Comparison of ENCODE assay signal across 40 mouse cellular contexts in the genomic region with DNA sequence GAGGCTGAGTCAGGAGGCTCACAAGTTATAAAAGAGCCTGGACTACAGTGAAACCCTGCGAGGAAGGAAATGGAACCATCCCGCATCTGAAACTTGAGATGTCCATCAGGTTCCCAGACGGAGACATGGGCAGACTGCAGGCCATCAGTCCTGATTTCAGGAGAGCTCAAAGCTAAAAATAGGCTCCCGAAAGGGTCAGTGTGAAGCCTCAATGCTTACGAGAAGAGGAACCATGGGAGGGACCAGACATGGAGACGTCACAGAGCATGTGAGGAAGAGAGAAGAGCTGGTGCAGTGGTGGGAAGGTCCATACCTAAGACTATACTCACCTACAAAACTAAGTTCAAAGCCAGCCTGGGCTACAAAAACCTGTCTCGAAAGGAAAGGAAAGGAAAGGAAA. TPM values are rescaled to one million over a fixed set of nuclear protein-coding genes. Genes with fewer than 3 reads are reported as not detected.
DNase-seq lines count a peak whose midpoint lies in the region; ATAC-seq lines count a peak whose summit lies in the region.
"Had no signal": no experiment of that assay in that cellular context is flagged by ENCODE, and none has a peak within 500 bp of the region (broad histone marks: within the 10 kb centered on the region; RNA-seq: fewer than 3 reads in every experiment).

No protein-coding gene starts in this region.

- intact Hi-C loops in gastrocnemius, postnatal 14 days (cut with DNase I; ENCODE audit: low total_unique reads): no loop called here

- peak overlapping the region; percentile 69; the same call in 1 of the 2 replicates for H3K27ac ChIP-seq in heart, embryonic 10.5 days
- H3K27ac ChIP-seq in heart, embryonic 15.5 days: peak overlapping the region; percentile 50
- H3K27ac ChIP-seq: embryonic facial prominence, embryonic 10.5 days; embryonic facial prominence, embryonic 15.5 days; forebrain, embryonic 12.5 days; hindbrain, embryonic 14.5 days; limb, embryonic 10.5 days; limb, embryonic 15.5 days; liver, embryonic 14.5 days; midbrain, embryonic 10.5 days; midbrain, embryonic 15.5 days; neural tube, embryonic 12.5 days; stomach, postnatal 0 days had no signal

- peaks cover 31% of the 10 kb centered on the region for H3K36me3 ChIP-seq in heart, embryonic 10.5 days
- H3K36me3 ChIP-seq in heart, embryonic 15.5 days: 0 out of 2 replicates have a peak, but pooled peaks cover 4% of the 10 kb centered on the region
- H3K36me3 ChIP-seq: midbrain, embryonic 15.5 days had no signal

- peak overlapping the region; percentile 31; the same call in 1 of the 2 replicates for H3K4me3 ChIP-seq in heart, embryonic 10.5 days
- no peak overlapping the region for H3K4me3 ChIP-seq in heart, embryonic 15.5 days
- H3K4me3 ChIP-seq: embryonic facial prominence, embryonic 10.5 days; embryonic facial prominence, embryonic 15.5 days; forebrain, embryonic 12.5 days; limb, embryonic 10.5 days; limb, embryonic 15.5 days; midbrain, embryonic 10.5 days; midbrain, embryonic 15.5 days; neural tube, embryonic 12.5 days had no signal

- peak; percentile 66 for DNase-seq in gastrocnemius, adult 18-20 months (ENCODE audit: low spot score)
- no peak for DNase-seq in gastrocnemius, postnatal 14 days
- no peak for DNase-seq in heart, embryonic 10.5 days (ENCODE audit: low spot score)
- DNase-seq in heart, adult 11 months: no peak
- no peak for DNase-seq in heart, postnatal 4 days
- no peak for DNase-seq in thymus, postnatal 14 days
- no peak for DNase-seq in adrenal gland, adult (ENCODE audit: inconsistent age in 2 of 2, low spot score in 1 of 2)
- DNase-seq: adrenal gland, adult 8-10 months; cerebellum, adult 8-10 months; cerebellum, postnatal 25 days; forebrain, postnatal 0 days; kidney, postnatal 14 days; layer of hippocampus, adult 9-11 months; lung, embryonic 14.5 days; lung, postnatal 14 days; right cerebral cortex, adult 18-20 months; thymus, adult 18-20 months; thymus, postnatal 36 days had no signal

- H3K4me2 ChIP-seq in heart, embryonic 15.5 days: peak overlapping the region; percentile 1; the same call in 1 of the 2 replicates
- H3K4me2 ChIP-seq: embryonic facial prominence, embryonic 15.5 days; forebrain, embryonic 12.5 days; hindbrain, embryonic 14.5 days; limb, embryonic 15.5 days; lung, embryonic 14.5 days; midbrain, embryonic 15.5 days; neural tube, embryonic 12.5 days had no signal

- no peaks in the 10 kb centered on the region for H3K27me3 ChIP-seq in heart, embryonic 10.5 days (ENCODE audit: insufficient read depth, poor library complexity, severe bottlenecking)
- no peaks in the 10 kb centered on the region for H3K27me3 ChIP-seq in heart, embryonic 15.5 days
- H3K27me3 ChIP-seq: CH12.LX; embryonic facial prominence, embryonic 15.5 days; forebrain, embryonic 12.5 days; limb, embryonic 15.5 days; midbrain, embryonic 15.5 days; neural tube, embryonic 12.5 days had no signal

- H3K4me1 ChIP-seq in heart, embryonic 10.5 days: peaks cover 71% of the 10 kb centered on the region
- peaks cover 72% of the 10 kb centered on the region for H3K4me1 ChIP-seq in heart, embryonic 15.5 days (replicated peaks)

- peaks cover 8% of the 10 kb centered on the region for H3K9me3 ChIP-seq in heart, embryonic 10.5 days
- no peaks in the 10 kb centered on the region for H3K9me3 ChIP-seq in heart, embryonic 15.5 days (replicated peaks)
- H3K9me3 ChIP-seq: embryonic facial prominence, embryonic 15.5 days; limb, embryonic 10.5 days; midbrain, embryonic 15.5 days had no signal

- no peak overlapping the region for H3K9ac ChIP-seq in heart, embryonic 15.5 days
- H3K9ac ChIP-seq: embryonic facial prominence, embryonic 15.5 days; forebrain, embryonic 12.5 days; forebrain, postnatal 0 days; hindbrain, embryonic 14.5 days; limb, embryonic 15.5 days; liver, embryonic 14.5 days; lung, embryonic 14.5 days; midbrain, embryonic 15.5 days; neural tube, embryonic 12.5 days had no signal

- 52% methylated on average over 7 of the region's 7 CpGs for WGBS in heart, embryonic 10.5 days
- WGBS in heart, embryonic 15.5 days: 45% methylated on average over 7 of the region's 7 CpGs

- no peak for ATAC-seq in heart, embryonic 15.5 days (replicated peaks; ENCODE audit: insufficient number of reproducible peaks, insufficient read depth, low FRiP score, low read depth)
- ATAC-seq: activated CD4-positive, CD25-positive, alpha-beta regulatory T cell, adult 4 months; forebrain, postnatal 0 days; intestine, postnatal 0 days; midbrain, embryonic 15.5 days had no signal

RNA-seq across cellular contexts. Expression of a gene that starts 7.9 kb away (rescaled TPM):
- 100 to 1,000 TPM; 249 to 272 TPM for total RNA-seq in gastrocnemius, adult 18-20 months (2021)
- total RNA-seq in gastrocnemius, postnatal 14 days (2021): 100 to 1,000 TPM; 218 to 230 TPM
- polyA plus RNA-seq in heart, embryonic 10.5 days (2016; fragmentation: Nextera tagmentation; extraction: Ambion mirVana): 89.7 and 107 TPM in 2 replicates
- polyA plus RNA-seq in heart, embryonic 15.5 days (2015; fragmentation: Nextera tagmentation; extraction: Ambion mirVana): 132 and 145 TPM in 2 replicates
- 100 to 1,000 TPM; 340 to 371 TPM for total RNA-seq in heart, postnatal 4 days (2021)

RNA-seq across cellular contexts. Expression of a gene that starts 19.6 kb away (rescaled TPM):
- 1 to 10 TPM in 1 of 2 experiments, not detected in 1; 1.5 TPM for total RNA-seq in gastrocnemius, adult 18-20 months (2021)
- not detected for total RNA-seq in gastrocnemius, postnatal 14 days (2021)
- polyA plus RNA-seq in heart, embryonic 10.5 days (2016; fragmentation: Nextera tagmentation; extraction: Ambion mirVana): not detected in 2 replicates
- polyA plus RNA-seq in heart, embryonic 15.5 days (2015; fragmentation: Nextera tagmentation; extraction: Ambion mirVana): not detected in 2 replicates
- total RNA-seq in heart, postnatal 4 days (2021): not detected
- total RNA-seq: adrenal gland, adult 8-10 months; adrenal gland, postnatal 4 days; CH12.LX; ES-E14; forebrain, postnatal 0 days; hematopoietic stem cell, adult 5-6 weeks; left cerebral cortex, postnatal 10 days had no signal
- polyA plus RNA-seq: activated CD4-positive, CD25-positive, alpha-beta regulatory T cell, adult 4 months; C2C12; embryonic facial prominence, embryonic 10.5 days; embryonic facial prominence, embryonic 15.5 days; forebrain, embryonic 12.5 days; forebrain, postnatal 0 days; hindbrain, embryonic 14.5 days; intestine, postnatal 0 days; kidney, embryonic 14.5 days; limb, embryonic 10.5 days; limb, embryonic 15.5 days; liver, embryonic 14.5 days; lung, embryonic 14.5 days; midbrain, embryonic 10.5 days; midbrain, embryonic 15.5 days; neural tube, embryonic 12.5 days; spleen, adult 2 months; stomach, postnatal 0 days had no signal

RNA-seq across cellular contexts. Expression of a gene that starts 21.1 kb away (rescaled TPM):
- total RNA-seq in gastrocnemius, adult 18-20 months (2021): 100 to 1,000 TPM; 400 to 411 TPM
- 100 to 1,000 TPM; 514 to 595 TPM for total RNA-seq in gastrocnemius, postnatal 14 days (2021)
- polyA plus RNA-seq in heart, embryonic 10.5 days (2016; fragmentation: Nextera tagmentation; extraction: Ambion mirVana): 629 and 734 TPM in 2 replicates
- polyA plus RNA-seq in heart, embryonic 15.5 days (2015; fragmentation: Nextera tagmentation; extraction: Ambion mirVana): 506 and 536 TPM in 2 replicates
- 100 to 1,000 TPM; 857 to 917 TPM for total RNA-seq in heart, postnatal 4 days (2021)

RNA-seq across cellular contexts. Expression of a gene that starts 39.9 kb away (rescaled TPM):
- under 1 TPM in 1 of 2 experiments, not detected in 1; 0.33 TPM for total RNA-seq in gastrocnemius, adult 18-20 months (2021)
- under 1 TPM; 0.13 to 0.23 TPM for total RNA-seq in gastrocnemius, postnatal 14 days (2021)
- polyA plus RNA-seq in heart, embryonic 10.5 days (2016; fragmentation: Nextera tagmentation; extraction: Ambion mirVana): 2.1 and 3.3 TPM in 2 replicates
- 0.54 and 0.82 TPM in 2 replicates for polyA plus RNA-seq in heart, embryonic 15.5 days (2015; fragmentation: Nextera tagmentation; extraction: Ambion mirVana)
- total RNA-seq in heart, postnatal 4 days (2021): under 1 TPM in 1 of 2 experiments, not detected in 1; 0.17 TPM
- total RNA-seq: hematopoietic stem cell, adult 5-6 weeks had no signal
- polyA plus RNA-seq: C2C12 had no signal

RNA-seq across cellular contexts. Expression of a gene that starts 49.8 kb away (rescaled TPM):
- 1 to 10 TPM; 2.8 to 4.0 TPM for total RNA-seq in gastrocnemius, adult 18-20 months (2021)
- total RNA-seq in gastrocnemius, postnatal 14 days (2021): 1 to 10 TPM; 2.6 to 4.4 TPM
- polyA plus RNA-seq in heart, embryonic 10.5 days (2016; fragmentation: Nextera tagmentation; extraction: Ambion mirVana): 19.7 and 21.0 TPM in 2 replicates
- 14.5 and 23.0 TPM in 2 replicates for polyA plus RNA-seq in heart, embryonic 15.5 days (2015; fragmentation: Nextera tagmentation; extraction: Ambion mirVana)
- total RNA-seq in heart, postnatal 4 days (2021): 1 to 10 TPM; 8.7 to 8.8 TPM
